Mouse (Mus musculus): ENCODE results near the gene Cdc42bpb.

The Cdc42bpb gene

DNA sequence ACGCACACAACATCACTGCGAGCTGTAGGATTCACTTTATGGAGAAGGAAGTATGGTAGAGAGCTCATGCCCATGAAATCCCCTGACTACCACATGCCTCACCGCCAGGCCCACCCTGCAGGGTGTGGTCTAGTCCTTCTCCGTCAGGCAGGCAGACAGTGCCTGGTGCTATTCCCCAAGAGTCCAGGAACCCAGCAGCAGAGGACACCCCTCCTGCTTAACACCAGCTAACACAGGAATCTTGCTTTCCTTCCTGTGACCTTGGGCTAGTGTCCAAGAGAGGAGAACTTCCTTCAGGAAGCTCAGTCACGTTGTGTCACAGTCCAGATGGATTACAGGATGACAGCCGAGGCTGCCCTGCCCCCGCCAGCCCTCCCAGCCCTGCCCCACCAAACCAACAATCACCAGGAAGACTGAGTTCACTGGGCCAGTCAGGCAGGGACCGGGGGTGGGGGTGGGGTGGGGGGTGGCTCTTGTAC, 9.2 kb upstream of the Cdc42bpb start:
- DNase-seq (ENCODE audit: low spot score): no peak

GRCm38 (mm10) chr12:111385883-111386641, 8.5 kb upstream of the Cdc42bpb start:
- no peak for DNase-seq (ENCODE audit: low spot score)

GRCm38 (mm10) chr12:111378812-111379211, 1.3 kb upstream of the Cdc42bpb start:
- no peak for DNase-seq (ENCODE audit: low spot score)

DNA sequence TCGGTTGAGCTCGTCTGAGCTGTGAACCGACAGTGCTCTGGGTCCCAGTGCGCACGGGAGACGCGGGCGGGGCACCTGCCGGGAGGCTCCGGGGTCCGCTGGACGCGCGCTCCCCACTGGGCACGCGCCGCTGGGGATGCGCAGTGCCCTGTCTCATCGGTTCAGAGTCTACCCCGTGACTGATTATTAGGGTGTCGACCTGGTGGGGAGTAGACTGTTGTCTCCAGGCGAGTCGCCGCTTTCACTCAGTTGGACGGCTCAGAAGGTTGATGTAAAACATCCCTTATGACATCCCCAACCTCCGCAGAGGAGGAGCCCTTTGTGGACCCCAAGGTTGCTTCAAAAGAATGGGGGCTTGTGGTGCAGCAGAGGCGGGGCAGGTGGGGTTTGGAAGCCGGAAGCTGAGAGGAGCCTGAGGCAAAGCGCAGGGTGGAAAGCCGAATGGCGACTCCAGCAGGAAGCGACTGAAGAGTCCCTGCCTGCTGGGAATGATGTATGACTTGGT, 520 bp upstream of the Cdc42bpb start:
- peak; percentile 57 for DNase-seq (ENCODE audit: low spot score)

GRCm38 (mm10) chr12:111376826-111377331, 639 bp downstream of the Cdc42bpb start:
- peak; percentile 56 for DNase-seq (ENCODE audit: low spot score)

- no peak for DNase-seq (ENCODE audit: low spot score)
Measured at GRCm38 (mm10) chr12:111376053-111376452, 1.5 kb downstream of the Cdc42bpb start.

DNA sequence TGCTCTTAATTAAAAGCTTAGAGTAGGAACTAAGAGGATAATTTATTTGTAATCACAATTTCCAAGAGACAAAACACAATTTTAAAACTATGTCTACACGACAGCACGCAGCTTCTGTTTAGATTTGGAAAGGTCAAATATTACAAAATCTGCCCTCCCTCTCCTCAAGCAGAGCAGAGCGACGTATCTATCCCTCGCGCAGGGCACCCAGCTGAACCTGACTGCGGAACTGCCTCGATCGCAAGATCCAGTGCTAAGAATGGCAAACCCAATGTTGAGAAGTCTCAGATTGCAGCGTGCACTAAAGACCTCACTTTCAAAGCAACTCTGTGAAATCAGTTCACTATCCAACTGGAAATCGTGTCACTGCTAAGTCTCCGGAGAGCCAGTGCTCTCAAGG, 2.0 kb downstream of the Cdc42bpb start:
- no peak for DNase-seq (ENCODE audit: low spot score)

- DNase-seq (ENCODE audit: low spot score): no peak
Measured at GRCm38 (mm10) chr12:111374727-111375126, 2.8 kb downstream of the Cdc42bpb start.

DNA sequence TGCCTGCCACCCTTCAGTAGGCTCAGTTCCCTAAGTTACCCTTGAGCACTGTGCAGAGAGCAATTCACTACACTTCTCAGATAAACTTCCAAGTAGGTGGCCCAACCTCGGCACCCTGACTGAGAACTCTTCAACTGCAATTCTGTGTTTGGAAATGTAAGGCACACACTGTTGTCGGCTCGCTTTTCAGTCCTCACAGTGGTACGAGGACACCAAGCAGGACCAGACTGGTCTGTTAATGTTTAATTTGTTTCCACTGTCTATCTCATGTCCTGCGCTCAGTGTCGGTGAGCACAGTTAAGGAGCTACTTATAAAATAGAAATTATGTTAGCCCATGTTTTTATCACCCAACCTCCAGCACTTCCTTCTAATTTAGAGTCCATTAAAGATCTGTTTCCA, 4.1 kb downstream of the Cdc42bpb start:
- DNase-seq (ENCODE audit: low spot score): no peak

GRCm38 (mm10) chr12:111371905-111372304, 5.6 kb downstream of the Cdc42bpb start:
- no peak for DNase-seq (ENCODE audit: low spot score)

DNA sequence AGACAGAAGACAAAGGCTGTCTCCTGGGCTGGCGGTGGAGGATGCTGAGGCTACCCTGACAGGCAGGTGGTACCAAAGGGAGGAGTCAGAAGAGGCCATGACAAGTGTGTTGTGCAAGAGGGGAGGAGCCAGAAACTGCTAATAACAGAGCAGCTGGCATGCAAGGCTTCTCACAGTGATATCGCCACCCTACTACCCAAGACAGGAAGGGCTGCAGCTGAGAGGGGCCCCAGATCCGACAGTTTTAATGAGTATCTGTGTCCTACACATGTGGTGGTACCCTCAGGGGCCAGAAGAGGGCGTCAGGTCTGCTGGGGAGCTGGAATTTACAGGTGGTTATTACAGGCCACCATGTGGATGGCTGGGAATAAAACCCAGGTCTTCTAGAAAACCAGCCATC, 7.3 kb downstream of the Cdc42bpb start:
- no peak for DNase-seq (ENCODE audit: low spot score)

DNA sequence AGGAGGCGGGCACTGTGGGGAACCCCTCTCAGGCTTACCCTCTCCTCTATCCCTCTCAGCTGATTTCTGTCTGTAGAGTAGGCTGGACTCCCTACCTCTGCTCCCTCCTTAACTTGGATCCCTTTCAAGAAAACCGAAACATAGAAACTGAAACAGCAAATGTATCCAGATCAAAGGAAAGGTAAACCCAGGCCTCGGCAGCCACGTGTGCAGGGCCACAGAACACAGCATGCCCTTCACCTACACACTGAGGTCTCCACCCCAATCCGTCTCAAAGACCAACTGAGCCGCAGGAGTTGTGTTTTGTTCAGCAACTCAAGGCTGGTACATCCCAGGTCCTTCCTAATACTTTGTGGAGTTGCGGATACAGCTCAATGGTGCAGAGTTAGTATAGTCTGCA, 10.5 kb downstream of the Cdc42bpb start:
- no peak for DNase-seq (ENCODE audit: low spot score)

DNA sequence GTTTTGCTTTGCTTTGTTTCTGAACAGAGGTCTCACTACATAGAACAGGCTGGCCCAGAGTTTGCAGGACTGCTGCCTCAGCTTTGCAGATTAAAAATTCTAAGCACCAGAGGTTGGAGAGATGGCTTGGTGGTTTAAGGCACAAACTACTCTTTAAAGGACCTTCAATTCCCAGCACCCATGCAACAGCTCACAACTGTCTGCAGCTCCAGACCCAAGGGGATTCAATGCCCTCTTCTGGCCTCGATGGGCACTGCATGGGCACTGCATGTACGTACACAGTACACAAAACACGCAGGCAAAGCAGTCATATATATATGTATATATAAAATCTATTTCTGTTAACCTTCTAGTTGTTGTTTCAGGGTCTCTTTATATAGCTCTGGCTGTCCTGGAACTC, 13.3 kb downstream of the Cdc42bpb start:
- no peak for DNase-seq (ENCODE audit: low spot score)

DNA sequence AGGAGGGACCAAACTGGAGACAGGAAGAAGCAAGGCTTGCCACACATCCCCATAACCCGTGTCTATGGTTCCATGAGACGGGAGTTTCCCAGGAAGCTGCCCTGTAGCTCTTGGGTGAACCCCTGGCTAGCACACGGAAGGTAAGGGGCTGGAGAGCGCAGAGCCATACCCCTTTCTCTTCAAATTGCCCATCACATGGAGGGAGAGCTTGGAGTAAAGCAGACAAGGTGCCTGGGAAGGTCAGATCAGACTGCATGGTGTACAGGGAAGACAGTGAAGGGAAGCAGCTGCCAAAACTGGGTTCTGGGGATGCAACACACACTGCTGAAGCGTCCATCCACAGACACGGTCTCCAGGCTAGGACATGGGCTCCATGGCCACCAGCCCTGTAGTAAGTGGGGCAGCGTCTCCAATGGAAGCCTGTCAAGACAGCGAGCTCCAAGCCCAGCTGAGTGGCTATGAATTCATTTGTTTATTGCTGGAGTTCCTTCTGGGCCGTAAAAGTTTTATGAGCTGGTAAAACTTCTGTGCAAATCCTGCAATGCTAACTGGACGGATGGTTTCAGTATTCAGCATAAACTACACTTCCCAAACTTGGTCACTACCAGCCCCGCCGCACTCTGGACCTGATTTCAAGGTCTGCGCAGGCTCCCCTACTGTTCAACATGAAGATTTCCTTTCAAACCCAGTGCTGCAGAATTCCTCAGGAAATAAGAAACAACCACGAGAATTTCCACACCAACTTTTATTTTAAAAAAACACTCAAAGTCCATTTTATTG, 16.0 kb downstream of the Cdc42bpb start:
- DNase-seq (ENCODE audit: low spot score): no peak

GRCm38 (mm10) chr12:111360671-111361070, 16.8 kb downstream of the Cdc42bpb start:
- peak; percentile 61 for DNase-seq (ENCODE audit: low spot score)

- DNase-seq (ENCODE audit: low spot score): no peak
Measured at GRCm38 (mm10) chr12:111356216-111356615, 21.3 kb downstream of the Cdc42bpb start.

GRCm38 (mm10) chr12:111354142-111354541, 23.4 kb downstream of the Cdc42bpb start:
- no peak for DNase-seq (ENCODE audit: low spot score)

GRCm38 (mm10) chr12:111353439-111353915, 24.0 kb downstream of the Cdc42bpb start:
- peak; percentile 79 for DNase-seq (ENCODE audit: low spot score)

- no peak for DNase-seq (ENCODE audit: low spot score)
Measured at GRCm38 (mm10) chr12:111353008-111353407, 24.5 kb downstream of the Cdc42bpb start.

- no peak for DNase-seq (ENCODE audit: low spot score)
Measured at GRCm38 (mm10) chr12:111352520-111352919, 25.0 kb downstream of the Cdc42bpb start.

GRCm38 (mm10) chr12:111349540-111350231, 27.8 kb downstream of the Cdc42bpb start:
- DNase-seq (ENCODE audit: low spot score): peak; percentile 43

DNA sequence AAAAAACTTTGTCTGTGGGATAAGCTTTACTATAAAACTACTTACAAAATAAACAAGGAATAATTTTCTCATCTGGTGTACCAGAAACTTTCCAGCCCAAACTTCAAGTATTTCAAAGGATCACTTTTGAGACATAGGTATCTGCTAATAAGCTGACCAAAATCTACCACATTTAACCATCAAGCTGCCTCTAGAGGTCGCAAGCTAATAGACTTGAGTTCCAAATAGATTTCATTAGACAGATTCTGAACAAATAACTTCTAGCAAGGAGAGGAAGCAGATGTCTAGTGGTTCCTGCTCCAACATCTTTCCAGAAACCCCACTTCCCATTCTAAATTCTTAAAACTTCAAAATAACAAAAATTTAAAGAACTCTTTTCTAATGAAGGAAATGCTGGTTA, 33.6 kb downstream of the Cdc42bpb start:
- DNase-seq (ENCODE audit: low spot score): no peak

Measured in urinary bladder, postnatal 14 days (tissue).